Mouse (Mus musculus): ENCODE data around the gene Mical2.

Mical2 gene

GRCm38 (mm10) chr7:112320052-112320730 is 94.5 kb downstream of the Mical2 start:
- peak; percentile 67 to 74 for DNase-seq

DNA sequence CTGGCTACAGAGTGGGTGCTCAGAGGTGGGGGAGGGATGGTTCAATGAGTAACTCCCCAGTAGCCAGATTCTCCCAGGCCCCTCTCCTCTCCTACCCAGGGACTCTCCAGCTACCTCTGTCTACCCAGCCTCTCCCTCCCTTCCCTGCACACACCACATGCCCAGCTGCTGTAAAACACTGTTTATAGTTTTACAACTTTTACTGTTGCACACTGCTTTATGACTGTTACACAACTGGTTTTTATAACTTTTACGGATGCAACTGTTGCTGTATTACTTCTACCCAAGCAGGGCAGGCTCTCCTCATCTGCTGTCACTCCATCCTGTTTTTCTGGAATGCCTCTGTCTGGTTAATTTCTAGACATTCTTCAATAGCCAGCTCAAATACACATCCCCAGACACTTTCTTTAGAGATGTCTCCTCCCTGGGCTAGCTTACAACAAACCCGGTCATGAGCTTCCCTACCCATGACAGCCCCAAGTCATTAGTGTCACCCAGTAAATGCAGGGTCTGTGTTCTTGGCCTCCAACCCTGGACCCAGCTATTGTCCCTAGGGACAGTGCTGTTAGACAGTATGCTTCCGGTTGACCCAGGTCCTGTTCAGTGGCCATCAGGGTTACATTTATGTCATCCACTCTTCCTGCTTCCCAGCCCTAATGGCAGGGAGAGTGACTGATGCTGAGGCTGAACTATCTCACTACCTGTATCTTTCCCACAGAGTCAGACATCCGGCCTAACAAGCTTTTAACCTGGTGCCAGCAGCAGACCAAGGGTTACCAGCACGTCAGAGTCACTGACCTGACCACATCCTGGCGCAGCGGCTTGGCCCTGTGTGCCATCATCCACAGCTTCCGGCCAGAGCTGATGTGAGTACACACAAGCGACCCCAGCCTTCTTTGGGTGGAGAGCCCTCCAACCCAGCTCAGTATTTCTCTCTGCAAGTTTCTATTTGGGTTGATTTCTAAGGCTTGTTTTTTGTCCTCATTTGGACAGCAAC is 96.4 kb downstream of the Mical2 start:
- DNase-seq, result no peak

- no peak for DNase-seq
Measured at GRCm38 (mm10) chr7:112324577-112324976, 98.9 kb downstream of the Mical2 start.

- no peak for DNase-seq
Measured at GRCm38 (mm10) chr7:112326852-112327251, 101.2 kb downstream of the Mical2 start.

DNA sequence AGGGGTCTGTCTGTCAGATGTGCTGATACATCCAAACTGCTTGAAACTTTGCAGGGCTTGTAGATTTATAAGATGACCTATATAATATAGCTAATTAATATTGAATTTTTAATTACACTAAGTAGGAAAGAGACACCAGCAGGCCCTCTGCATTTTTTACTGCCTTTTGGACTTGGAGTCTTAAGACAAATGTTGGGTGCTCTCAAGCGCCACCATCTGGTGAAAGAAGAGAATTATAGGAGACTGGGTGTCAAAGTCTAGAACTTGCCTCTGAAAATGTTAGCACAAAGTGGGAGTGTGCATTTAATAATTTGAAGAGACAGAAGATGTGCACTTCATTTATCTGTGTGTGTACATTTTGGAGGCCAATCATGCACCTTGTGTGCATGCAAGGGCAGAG is 103.3 kb downstream of the Mical2 start:
- peak; percentile 73 to 74 for DNase-seq

- DNase-seq, result no peak
Measured at GRCm38 (mm10) chr7:112329496-112329895, 103.8 kb downstream of the Mical2 start.

DNA sequence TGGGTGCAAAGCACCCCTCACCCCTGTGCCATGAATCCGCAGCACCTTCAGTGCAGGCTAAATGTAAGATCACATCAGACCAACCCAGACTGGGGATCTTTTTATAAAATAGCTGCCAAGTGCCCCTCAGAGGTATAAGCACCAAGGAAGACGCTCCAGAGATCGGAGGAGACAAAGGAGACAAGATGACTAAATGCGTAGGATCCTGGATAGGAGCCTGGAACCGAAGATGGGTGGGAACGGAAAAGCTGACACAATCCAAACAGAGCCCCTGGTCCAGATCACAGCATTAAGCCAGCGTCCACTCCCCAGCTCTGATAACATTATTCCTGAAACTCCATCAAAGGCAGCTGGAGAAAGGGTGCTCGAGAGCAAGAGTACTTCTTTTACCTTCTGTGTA is 105.3 kb downstream of the Mical2 start:
- DNase-seq, result no peak

DNA sequence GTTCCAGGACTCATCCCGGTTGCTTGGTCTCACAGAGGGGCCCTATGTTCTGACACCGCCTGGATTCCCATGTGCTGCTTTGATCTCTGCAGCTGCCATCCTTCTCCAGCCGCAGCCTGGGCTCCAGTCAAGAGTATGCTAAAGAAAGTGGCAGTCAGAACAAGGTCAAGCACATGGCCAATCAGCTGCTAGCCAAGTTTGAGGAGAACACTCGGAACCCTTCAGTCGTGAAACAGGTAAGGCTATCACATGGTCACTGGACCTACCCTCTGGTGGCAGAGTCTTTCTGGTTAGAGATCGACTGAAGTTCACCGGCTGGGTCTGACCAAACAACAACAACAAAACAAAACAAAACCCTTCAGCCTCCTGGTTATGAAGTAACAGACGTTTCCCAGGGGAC is 106.1 kb downstream of the Mical2 start:
- DNase-seq, result no peak

GRCm38 (mm10) chr7:112332426-112332825 is 106.8 kb downstream of the Mical2 start:
- no peak for DNase-seq

- DNase-seq, result peak; percentile 39 to 43
Measured at GRCm38 (mm10) chr7:112333404-112333803, 107.7 kb downstream of the Mical2 start.

DNA sequence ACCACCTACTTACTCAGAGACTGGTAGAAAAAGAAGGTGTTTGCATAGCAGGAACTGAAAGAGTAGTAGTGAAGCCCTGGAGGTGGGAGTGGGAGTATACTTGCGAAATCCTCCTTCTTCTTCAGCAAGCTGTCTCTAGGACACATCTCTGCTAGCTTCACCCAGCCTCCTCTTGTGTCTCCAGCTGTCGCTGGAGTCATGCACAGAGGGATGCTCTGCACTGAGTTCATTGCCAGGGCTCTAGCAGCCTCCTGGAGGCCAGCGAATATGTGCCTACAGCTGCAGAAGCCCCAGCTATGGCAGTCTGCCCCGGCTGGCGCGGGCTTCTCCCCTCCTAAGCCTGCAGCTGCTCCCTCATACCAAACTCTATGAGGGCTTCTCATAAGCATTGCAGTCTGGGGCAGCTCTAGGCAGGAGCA is 110.6 kb downstream of the Mical2 start:
- DNase-seq, result peak; percentile 74 to 82

DNA sequence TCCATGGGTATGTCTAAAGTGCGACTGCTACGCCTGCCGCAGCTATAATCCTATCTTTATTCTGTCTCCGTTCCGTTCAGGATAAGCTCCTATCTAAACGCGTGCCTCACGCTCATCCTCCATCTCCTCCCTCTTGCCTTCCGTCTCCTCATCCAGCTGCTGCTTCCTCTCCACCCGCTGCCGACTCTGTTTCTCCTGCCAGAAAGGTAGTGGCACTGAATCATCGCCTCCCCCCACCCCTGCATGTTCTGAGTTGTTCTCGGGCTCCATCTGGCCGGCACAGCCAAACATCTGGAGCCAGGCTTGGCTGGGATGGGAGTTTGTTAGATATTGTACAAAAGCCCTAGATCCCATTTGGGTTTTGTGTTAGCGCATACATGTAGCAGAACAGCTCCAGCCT is 111.1 kb downstream of the Mical2 start:
- DNase-seq, result peak in 1 of 2 experiments; percentile 44

DNA sequence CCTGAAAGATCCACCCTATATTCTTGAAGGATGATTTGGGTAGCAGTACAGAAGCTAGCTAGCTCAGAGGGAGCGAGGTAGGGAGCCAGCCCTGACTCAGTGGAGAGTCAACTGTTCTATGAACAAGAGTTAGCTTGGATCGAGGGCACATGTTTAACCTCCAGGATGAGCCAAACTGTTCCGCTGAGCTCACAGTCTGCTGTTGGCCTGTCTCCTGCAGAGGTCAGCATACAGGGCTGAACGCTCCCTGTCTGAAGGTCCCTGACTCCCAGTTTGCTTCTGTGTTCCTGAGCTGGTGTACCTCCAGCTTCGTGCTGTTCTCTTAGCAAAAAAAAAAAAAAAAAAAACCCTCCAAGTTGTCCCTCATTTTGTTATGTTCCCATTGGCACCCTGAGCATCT is 112.1 kb downstream of the Mical2 start:
- no peak for DNase-seq

GRCm38 (mm10) chr7:112341052-112341451 is 115.4 kb downstream of the Mical2 start:
- no peak for DNase-seq

GRCm38 (mm10) chr7:112345687-112346086 is 120.0 kb downstream of the Mical2 start:
- no peak for DNase-seq

GRCm38 (mm10) chr7:112351541-112351940 is 125.9 kb downstream of the Mical2 start:
- DNase-seq, result no peak

DNA sequence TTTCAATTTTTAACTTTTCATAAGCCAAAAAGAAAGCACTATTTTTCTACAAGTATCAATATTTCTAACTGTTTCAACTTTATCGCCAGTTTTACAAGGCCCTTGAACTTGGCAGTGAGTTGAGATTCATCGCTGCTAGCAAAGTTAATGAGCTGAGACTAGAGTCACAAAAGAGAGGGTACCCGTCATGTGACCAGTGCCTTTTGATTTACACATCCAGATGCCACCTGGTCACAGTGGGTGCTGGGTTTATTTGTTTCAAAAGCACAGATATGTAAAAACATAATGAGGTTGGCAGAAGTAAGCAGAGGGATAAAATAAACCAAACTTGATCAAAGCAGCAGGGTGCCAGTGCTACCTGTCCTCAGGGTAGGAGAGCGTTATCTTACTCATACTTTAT is 126.3 kb downstream of the Mical2 start:
- no peak for DNase-seq

DNA sequence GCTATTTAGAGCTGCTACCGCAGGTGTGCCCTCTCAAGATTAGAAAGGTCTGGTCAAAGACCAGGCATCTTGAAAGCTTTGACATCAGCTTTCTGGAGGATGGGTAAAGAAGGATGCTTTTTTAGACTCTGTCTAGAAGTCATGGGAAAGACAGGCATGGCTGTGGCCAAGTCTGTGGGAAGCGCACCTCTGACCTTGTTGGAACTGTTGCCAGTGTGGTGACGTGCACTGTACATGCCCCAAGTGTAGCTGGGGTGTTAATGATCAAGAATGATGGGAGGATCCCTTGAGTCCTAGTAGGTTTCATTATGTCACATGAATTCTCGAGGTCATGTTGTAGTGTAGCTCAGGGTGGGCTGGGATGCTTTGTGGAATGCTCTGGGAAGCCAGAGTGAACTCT is 127.4 kb downstream of the Mical2 start:
- no peak for DNase-seq

- no peak for DNase-seq
Measured at GRCm38 (mm10) chr7:112353939-112354338, 128.3 kb downstream of the Mical2 start.

DNA sequence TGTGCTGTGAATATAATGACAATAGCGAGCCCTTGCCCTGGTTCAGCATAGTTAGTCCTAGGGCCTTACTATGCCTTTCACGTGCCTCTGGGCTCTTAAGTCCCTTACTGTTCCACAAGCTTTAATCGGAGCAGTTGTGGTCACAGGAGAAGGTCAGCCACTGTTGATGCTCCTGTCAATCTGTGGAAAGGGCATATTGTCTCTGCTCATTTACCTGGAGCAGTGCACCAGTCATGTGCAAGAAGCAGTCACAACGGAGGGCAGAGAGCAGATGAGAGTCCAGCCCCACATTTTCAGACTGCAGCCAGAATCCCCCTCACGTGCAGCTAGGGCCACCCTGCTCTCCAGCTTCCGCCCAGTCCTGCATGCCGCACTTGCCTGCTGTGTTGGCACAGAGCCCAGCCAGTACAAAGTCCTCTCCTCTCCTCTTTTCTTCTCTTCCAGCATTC is 128.9 kb downstream of the Mical2 start:
- peak; percentile 62 to 72 for DNase-seq

GRCm38 (mm10) chr7:112359594-112359993 is 133.9 kb downstream of the Mical2 start:
- no peak for DNase-seq

GRCm38 (mm10) chr7:112362574-112363200 is 137.0 kb downstream of the Mical2 start:
- DNase-seq, result no peak

DNA sequence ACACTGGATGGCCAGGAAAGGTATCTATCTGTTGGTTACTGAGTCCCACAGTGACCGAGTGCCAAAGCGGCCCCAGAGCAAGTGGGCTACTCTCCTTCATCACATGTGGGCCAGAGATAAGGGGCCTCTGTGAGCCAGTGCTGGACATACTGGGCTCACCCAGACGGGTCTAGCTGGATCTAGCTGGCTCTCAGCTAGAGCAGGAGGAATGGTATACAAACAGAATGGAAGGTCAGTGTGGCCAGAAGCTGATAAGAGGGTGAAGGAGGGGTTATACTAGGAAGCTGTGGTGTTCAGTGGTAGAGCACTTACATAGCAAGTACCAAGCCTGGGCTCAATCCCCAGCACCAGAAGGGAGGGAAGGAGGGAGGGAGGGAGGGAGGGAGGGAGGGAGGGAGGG is 140.2 kb downstream of the Mical2 start:
- DNase-seq, result no peak
